Mouse (Mus musculus) kidney, adult 9 months (tissue): ENCODE results near the gene Tctn3.
"Not testable (repeated sequence)": the region's sequence is repeated elsewhere in the genome, so short reads cannot be mapped to it uniquely, and the experiment has no call there.

Experiments used
- DNase-seq: peaks from one replicate; pipeline ENCODE4 v3.0.0; 2022

Tctn3 gene

GRCm38 (mm10) chr19:40621616-40622015 is 9.6 kb upstream of the Tctn3 start:
- DNase-seq, result not testable (repeated sequence)

DNA sequence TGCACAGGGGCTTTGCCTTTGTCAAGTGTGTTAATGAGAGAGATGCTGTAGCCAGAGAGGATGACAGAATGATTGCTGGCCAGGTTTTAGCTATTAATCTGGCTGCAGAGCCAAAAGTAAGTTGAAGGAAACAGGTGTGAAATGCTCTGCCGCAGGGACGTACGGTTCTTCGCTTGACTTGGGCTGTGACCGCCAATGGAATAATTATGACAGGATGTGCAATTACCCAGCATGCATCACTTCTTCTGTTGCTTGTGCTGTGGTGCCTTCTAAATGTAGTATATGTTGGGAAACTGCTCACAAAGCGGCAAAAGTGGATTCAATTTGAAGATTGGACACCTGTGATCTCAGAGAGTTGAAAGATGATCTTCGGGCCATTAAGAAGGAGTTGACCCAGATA is 4.0 kb upstream of the Tctn3 start:
- no peak for DNase-seq

GRCm38 (mm10) chr19:40614811-40615210 is 2.8 kb upstream of the Tctn3 start:
- no peak for DNase-seq

- DNase-seq, result no peak
These were observed 4.4 kb downstream of the Tctn3 start for GRCm38 (mm10) chr19:40607676-40608075.

DNA sequence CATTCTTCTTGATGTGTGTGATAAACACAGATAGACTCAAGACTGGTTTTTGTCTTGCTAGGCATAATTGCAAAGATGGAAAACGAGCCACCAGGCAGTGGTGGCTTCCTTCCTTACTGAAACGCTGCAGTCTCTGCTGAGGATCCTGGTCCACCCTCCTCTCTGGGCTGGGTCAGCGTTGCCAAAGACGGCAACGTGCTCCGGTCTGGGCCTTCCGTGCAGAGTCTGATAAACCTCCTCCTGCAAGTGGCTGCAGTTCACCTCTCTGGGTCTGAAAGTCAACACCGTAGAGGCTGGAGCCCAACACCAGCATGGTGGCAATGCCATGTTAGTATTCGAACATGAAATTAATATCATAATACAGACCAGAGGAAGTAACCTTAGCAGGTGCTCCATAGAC is 6.8 kb downstream of the Tctn3 start:
- DNase-seq, result no peak

DNA sequence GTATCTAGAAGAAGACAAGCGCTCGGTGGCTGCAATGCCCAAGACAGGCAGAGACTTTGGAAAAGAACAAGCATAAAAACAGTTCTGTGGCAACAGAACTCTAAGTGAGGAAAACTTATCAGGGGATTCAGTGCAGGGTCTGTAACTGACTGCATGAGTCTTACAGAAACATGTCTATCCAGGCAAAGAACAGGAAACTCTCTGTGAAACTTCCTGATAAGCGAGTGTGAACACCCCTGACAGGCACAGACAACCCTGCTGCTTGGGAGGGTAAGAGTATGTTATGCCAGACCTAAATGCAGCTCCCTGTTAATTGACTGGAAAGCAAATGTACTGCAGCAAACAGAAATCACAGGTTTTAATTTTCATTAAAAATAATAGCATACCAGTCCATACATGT is 10.2 kb downstream of the Tctn3 start:
- no peak for DNase-seq

DNA sequence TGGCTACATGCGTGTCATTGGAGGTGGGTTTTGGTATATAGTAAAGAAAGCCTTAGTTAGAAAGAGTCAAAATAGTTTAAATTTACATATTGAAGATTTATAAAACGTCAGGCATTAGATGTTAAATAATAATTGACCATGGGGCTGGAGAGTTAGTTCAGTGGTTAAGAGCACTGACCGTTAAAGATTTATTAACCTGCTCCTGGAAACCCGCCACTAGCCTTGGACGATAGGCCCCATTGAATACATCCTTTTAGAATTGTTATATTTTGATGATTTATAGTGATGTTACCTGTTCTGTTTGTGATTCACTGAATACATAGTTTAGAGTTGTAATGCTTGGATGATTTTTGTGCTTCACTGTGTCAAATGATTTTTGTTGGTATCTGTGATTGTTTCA is 11.2 kb downstream of the Tctn3 start:
- peak; percentile 57 for DNase-seq

- DNase-seq, result peak; percentile 16
These were observed 16.2 kb downstream of the Tctn3 start for GRCm38 (mm10) chr19:40595831-40596230.

DNA sequence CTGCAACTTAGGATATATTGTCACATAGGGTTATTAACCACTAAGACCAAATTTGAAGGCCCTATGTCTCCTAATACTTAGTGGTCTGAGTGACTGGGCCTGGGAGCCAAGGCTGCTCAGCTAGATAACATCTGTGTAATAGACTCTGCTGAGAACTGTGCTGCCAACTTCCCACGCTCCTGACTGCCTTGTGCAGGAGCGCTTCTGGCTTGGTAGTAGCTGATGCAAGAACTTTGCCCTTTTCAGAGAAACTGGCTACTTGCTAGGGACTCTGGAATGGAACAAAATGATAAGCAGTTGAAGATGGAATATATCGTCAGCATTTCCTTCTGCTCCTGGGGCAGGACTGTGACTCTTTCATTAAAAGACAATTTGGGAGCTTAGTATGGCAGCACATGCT is 16.8 kb downstream of the Tctn3 start:
- no peak for DNase-seq

DNA sequence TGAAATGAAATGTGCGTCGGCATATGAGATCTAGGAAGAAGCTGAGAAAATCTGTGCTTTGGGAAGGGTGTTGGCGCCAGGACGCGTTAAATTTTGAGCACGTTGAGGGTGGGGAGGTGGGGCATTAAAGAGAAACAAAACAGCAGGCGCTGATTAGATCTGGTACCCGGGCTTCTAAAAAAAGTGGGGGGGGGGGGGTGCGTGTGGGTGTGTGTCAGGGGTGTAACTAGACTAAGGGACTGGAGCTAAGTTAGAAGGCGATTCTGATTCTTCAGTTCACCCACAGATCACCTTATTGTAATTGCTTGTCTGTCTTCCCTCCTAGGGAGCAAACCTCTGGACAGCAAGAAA is 22.5 kb downstream of the Tctn3 start:
- DNase-seq, result no peak

GRCm38 (mm10) chr19:40588847-40589529 is 23.0 kb downstream of the Tctn3 start:
- DNase-seq, result peak; percentile 87

- DNase-seq, result peak; percentile 83
These were observed 23.8 kb downstream of the Tctn3 start, which contains the start of gene Aldh18a1 for GRCm38 (mm10) chr19:40588293-40588654. Gene Aldh18a1, minus strand, starts transcription at chr19:40588463.

- no peak for DNase-seq
These were observed 24.3 kb downstream of the Tctn3 start for GRCm38 (mm10) chr19:40587491-40588292.

GRCm38 (mm10) chr19:40586908-40587307 is 25.1 kb downstream of the Tctn3 start:
- no peak for DNase-seq

DNA sequence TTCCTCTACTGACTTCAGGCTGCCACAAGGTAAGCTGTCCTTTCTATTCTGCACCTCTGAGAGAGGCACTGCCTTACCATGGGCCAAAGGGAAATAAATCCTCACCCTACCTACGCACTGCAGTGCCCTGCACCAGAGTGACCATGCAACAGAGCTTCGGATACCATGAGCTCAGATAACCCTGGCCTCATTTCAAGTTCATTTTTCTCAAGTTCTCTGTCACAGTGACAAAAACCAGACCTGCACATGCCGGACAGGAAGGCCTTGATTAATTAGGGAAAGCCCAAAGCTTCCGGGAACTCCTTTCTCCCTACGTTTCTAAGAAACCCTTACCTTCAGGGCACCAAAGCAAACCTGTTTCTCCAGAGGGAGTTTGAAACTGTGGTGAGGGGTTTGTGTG is 30.4 kb downstream of the Tctn3 start:
- DNase-seq, result no peak

- no peak for DNase-seq
These were observed 31.1 kb downstream of the Tctn3 start for GRCm38 (mm10) chr19:40580902-40581301.

DNA sequence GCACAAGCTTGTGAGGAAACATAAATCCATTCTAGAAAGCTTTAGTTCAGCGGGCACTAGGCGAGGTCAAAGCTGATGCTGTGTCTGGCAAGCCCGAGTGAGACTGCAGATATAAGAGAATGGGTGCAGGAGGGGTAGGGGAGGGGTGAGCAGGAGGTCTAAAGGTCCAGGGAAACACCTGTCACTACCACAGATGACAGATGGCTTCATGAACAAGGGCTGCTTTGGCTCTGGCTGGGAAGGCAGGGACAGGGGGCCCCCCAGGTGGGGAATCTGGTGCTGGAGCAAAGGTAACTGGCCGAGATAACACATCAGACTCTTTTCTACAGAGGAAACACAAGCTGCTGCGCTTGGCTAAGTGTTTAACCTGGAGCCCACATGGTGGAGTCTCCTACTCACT is 36.6 kb downstream of the Tctn3 start:
- no peak for DNase-seq

DNA sequence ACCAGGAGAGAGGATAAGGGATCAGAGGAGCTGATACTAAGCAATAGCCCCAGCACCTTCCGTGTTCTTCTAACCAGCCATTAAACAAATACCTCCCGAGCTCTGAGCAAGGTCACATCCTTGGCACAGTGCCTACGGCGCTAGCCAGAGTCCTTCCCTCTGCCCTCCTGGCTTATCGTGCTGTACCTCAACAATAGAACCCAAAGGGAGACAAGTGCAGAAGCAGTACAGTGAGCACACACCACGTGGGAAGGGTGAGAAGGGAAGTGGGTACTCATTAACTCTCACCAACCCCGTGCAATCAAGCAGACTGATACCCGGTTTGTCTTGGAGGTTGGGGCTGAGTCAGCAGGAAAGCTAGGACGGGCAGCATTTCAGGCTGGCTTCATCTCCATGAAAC is 41.3 kb downstream of the Tctn3 start:
- DNase-seq, result peak; percentile 79

DNA sequence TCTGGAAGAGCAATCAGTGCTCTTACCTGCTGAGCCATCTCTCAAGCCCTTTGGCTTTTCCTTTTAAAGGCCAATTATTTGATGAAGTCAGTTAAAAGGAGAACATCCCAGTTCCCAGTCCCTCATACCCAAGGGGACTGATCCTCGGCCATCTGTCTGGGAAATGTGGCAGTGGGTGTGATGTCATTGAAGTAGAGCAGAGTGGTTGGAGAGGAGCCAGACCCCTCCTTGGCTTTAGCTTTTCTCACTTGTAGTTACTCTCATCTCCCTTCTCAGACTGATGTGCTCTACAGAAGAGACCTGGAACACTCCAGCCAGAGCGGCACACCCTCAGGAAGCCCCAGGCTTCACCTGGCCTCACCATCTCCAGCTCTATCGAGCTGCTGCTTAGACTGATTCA is 44.4 kb downstream of the Tctn3 start:
- no peak for DNase-seq

- DNase-seq, result no peak
These were observed 48.0 kb downstream of the Tctn3 start for GRCm38 (mm10) chr19:40563880-40564645.

GRCm38 (mm10) chr19:40561521-40561920 is 50.5 kb downstream of the Tctn3 start:
- not testable (repeated sequence) for DNase-seq

DNA sequence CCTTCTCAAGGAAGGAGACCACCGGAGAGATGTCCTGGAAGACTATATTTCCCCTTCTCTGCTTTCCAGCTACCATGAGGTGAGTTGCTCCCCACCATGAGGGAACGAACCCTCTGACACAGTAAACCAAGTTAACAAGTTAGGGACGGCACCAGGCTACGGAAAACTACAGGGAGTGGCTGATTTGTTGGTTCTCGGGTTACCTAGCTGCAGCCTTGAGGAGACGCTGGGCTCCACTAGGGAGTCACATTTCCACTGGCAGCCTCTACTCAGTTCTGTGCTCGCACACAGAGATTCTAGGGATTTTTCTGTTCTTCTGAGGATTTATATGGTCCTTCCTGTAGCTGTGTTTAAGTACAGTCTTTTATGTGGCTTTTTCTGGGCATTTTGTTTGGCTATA is 56.0 kb downstream of the Tctn3 start:
- DNase-seq, result no peak

DNA sequence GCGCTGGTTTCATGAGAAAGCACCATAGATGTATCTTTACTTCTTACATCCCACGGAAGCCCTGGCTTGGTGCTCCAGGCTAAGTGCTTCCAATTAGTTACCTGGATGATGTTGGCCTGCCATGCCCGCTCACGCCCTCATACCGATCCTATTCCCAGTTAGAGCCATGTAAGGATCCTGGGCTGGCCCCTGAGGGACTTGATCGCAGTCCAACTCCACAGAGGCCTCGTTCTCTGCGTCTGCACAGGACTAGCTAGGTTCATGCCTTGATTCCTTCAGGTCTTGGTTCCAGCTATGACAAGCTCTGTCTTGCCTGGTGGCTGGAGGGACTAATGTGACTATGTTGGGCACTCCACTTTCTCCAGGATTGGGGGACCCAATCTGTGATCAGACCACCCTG is 56.9 kb downstream of the Tctn3 start:
- DNase-seq, result no peak

DNA sequence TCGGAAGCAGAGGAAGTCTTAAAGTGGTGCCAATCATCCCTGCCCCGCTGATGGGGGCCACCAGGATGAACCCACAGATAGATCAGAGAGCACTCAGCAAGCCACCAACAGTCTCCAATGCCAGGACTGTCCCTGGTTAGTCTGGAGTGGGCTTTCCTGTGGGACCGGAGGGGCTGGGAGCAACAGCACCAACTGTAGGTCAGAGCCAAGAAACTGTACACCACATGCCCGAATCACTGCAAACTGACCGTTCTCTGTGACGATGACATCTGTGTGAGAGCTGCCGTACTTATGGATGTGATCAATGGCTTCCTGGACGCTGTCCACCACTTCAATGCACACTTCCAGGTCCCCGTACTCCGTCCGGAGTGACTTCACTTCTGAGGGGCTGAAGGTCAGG is 57.7 kb downstream of the Tctn3 start:
- no peak for DNase-seq
